Mouse (Mus musculus) heart, postnatal 25 days (tissue): ENCODE results near the gene Cfap126. TPM values are rescaled to one million over a fixed set of nuclear protein-coding genes. Genes with fewer than 3 reads are reported as not detected.

ENCODE experiments used
- DNase-seq: peaks from one replicate; pipeline ENCODE4 v3.0.0; 2022; ENCODE audit warnings: low spot score
- intact Hi-C: fragments of 180-260 bp; cut with DNase I; formaldehyde crosslinking; loops from one replicate; pipeline ENCODE4 v1.15.1; 2025
- total RNA-seq, 2 experiments: library from RNA; stranded (reverse); gene quantifications; 2 replicates each; pipeline ENCODE4 v1.2.3; 2021

Gene Cfap126
- total RNA-seq, 2 experiments from 2014 or later, result 0.34 to 1.1 TPM

DNA sequence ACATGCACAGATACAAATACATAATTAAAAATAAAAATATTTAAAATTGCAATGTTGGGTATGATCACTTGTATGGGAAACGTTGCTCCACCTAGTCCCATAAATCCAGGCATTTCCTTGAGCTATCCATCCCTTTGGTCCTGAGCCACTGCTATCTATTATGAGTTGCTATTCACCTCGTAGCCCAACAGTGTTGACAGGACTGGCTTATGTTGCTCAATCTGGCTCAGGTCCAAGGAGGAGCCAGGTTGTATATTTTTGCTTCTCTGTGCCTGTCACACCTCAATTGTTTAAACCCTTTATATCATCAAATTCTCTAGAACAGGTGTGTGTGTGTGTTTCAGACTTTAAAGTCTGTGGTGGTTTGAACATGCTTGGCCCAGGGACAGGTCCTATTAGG, 23.0 kb upstream of the Cfap126 start:
- DNase-seq, result no peak
- intact Hi-C loops, result no loop called here

DNA sequence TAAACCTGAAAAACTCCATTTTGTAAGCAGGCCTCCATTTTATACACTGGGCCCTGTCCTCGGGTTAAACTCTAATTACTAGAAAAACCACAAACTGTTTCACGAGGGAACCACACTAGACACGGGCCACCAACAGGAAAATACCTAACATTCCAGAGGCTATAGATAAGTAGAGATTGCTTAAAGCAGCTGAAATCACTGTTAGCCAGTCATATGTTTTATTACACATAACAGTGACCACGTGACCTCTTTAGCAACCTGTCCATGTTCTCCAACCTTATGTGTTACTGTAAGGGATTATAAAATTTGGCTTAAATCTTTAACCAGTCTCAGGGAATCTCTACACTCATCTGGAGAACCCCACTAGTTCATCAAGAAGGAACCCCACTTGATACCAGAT, 19.3 kb upstream of the Cfap126 start:
- intact Hi-C loops, result no loop called here
- DNase-seq, result no peak

DNA sequence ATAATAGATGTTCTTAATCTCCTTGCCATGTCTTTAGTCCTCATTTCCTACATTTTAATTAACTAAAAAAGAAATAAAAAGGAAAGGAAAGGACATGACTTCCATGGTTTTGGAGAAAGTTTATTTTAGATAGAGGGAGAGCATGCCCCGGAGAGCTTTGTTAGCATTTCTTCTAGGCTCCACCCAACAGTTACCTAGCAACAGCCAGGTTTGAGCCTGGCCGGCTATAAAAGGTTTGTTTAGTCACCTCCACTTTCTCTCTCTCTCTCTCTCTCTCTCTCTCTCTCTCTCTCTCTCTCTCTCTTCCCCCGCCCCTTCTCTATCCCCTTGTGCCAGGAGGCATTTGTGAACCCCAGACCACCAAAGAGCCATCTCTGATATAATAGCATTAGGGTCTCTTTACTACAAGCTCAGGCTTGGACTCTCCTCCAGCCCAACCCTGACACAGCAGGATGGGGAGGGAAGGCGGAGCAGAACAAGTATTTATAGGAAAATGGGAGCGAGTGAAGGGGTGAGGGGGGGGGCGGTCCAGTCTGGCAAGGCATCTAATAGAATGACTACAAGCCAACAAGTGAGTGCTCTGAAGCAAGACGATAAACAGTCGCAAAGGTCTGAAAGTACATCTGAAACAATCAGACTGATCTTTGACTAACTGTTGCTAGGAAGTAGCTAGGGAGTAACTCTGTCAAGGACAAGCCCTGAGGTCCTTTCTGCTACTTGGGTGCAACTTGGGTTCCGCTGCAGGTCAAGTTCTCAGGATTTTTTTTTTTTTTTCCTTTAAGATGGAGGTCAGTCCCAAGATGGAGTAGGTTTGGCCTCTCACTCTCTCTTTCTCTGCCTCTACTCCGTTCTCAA, 17.4 kb upstream of the Cfap126 start:
- intact Hi-C loops, result no loop called here
- no peak for DNase-seq

DNA sequence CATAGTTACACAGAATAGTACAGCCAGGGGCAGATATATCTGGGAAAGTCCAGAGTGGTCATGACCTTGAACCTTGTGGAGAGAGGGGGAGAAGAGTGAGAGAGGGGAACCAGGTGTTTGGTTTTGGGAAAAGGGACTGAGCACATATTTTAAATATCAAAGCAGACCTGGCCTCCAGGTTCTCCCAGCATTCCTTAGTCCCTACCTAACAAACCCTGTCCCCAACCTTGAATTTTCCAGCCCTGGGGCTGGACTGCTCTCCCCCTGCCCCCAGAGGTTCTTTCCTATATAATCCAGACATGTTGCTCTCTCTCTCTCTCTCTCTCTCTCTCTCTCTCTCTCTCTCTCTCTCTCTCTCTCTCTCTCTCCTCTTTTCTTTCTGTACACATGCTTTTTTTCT, 16.6 kb upstream of the Cfap126 start:
- intact Hi-C loops, result no loop called here
- DNase-seq, result no peak

DNA sequence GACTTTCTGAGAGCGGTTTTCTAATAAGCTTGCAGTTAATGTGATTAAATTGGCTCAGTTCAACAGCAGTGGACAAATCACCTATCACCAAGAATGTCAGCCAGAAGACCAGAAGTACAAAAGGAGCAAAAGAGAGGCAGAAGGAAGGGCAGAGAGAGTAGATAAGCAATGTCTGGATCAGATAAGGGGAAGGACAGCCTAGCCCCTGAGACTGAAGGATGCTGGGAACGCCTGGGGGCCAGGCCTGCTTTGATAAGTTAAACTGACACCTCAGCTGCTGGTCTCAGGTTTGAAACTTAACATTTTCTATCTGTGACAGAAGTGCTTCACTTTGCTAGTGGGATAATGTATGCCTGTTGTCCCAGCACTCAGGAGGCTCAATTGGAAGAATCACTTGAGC, 16.1 kb upstream of the Cfap126 start:
- intact Hi-C loops, result no loop called here
- DNase-seq, result no peak

DNA sequence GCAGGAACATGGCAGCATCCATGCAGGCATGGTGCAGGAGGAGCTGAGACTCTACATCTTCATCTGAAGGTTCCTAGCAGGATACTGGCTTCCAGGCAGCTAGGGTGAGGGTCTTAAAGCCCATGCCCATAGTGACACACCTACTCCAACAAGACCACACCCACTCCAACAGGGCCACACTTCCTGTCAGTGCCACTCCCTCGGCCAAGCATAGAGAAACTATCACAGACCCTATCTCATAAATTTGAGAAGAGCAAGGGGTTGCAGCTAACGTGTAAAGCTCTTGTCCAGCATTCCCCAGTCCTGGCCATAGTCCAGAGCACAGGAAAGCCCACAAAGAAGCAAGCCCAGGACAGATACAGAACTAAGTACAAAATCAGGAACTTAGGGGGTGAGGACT, 12.7 kb upstream of the Cfap126 start:
- no peak for DNase-seq
- intact Hi-C loops, result loop anchor here (2.0 to 10.0 kb wide), 2 partner anchors 62 to 404 kb away; partner anchors contain the start of gene Alyref2

DNA sequence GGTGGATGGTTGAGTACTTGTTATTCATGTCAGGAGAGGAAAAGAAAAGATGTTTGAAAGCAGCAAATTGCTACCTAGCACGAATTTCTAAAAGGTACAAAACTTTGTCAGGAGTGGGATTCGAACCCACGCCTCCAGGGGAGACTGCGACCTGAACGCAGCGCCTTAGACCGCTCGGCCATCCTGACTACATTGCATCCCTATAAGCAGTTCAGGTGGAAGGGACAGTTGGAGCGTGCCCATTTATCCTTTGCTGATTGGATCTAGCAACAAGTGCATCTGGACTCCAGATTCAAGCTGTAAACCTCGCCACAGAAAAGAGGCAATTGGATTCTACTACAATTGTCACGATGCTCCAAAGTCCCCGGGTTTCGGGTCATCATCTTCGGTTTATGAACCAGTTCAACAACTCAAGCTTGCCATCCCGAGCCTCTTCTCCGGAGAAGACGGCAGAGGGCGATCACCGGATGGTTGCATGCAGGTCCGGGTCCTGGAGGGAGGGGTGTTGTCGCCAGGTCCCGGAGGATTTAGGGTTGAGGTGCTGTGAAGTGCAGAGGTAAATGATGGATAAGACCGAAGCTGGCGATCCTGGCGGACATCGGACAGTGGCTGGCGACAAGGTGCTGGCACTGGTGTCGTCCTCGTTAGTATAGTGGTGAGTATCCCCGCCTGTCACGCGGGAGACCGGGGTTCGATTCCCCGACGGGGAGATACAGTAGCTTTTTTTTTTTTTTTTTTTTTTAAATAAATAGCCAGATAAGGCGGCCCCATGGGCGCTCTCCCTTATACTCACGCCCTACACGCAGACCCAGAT, 11.8 kb upstream of the Cfap126 start:
- intact Hi-C loops, result loop anchor here (2.0 to 10.0 kb wide), 2 partner anchors 63 to 403 kb away; partner anchors contain the start of gene Alyref2
- DNase-seq, result peak; percentile 74

DNA sequence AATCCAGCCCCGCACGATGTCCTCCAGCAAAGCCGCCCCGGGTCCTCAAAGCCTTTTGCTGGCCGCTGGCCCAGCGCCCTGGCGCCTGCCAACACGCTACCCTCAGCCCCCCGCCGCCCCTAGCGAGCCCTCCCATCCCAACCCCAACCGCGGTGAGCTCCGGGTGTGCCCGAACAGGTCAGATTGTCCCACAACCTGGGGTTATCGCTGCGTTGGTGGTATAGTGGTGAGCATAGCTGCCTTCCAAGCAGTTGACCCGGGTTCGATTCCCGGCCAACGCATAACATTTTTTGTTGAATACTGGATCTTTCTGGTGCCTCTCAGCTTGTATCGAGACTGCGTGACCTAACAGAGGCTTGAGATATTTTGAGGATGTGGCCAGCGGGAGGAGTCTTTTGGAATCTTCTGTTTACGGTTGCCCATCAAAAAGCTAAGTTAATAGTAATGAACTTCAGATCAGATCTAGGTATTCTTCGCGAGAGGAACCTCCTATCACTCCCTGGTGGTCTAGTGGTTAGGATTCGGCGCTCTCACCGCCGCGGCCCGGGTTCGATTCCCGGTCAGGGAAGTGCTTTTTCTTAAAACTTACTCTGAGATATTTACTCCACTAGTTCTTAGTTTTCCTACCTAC, 11.1 kb upstream of the Cfap126 start:
- peak; percentile 62 for DNase-seq
- intact Hi-C loops, result loop anchor here (10.0 kb wide), 1 partner anchor 402 kb away; the partner anchor contains the start of gene Alyref2

DNA sequence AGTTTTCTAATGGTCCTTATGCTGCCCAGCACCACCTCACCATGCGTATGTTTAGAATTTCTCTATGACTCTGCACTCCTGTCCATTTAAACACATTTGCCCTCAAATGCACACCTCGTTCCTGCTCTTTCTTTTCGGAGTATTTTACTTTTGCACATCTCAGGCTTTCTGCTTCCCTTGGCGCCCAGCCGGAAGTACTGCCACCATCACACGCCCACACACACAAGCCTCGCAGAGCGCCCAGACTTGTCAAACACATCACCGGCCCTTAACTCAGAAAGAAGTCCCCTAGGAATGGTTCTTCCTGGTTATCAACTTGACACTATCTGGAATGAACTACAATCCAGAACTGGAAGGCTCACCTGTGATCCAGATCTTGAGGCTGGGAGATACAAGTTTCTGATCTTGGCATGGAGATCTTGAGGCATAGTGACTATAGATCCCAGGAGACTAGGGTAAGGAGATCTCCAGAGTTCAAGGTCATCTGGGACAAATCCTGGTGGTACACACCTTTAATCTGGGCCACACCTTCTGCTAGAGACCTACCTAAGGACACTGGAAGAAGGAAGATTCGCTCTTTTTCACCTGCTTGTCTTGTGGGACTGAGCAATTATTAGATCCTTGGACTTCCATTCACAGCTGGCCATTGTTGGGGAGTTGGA, 10.4 kb upstream of the Cfap126 start:
- DNase-seq, result no peak
- intact Hi-C loops, result loop anchor here (10.0 kb wide), 1 partner anchor 401 kb away; the partner anchor contains the start of gene Alyref2

DNA sequence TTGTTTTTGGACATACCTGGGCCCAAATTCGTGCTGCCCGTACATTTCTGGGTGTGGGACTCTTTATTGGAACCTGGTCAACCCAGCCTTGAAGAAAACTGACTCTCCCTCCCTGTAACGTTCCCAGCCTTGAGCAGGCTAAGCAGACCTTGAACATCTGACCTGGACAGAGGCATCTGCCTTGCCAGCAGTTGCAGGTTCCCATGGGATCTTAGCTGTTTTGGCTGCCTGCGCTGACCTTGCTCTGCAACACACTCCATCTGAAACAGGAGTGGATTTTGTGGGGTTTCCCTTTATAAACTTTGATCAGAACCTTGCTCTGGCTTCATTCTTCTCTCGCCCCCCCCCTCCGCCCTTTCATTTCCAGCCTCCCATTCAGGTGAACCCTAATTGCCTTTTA, 8.5 kb upstream of the Cfap126 start:
- no peak for DNase-seq
- intact Hi-C loops, result loop anchor here (10.0 kb wide), 1 partner anchor 400 kb away; the partner anchor contains the start of gene Alyref2

DNA sequence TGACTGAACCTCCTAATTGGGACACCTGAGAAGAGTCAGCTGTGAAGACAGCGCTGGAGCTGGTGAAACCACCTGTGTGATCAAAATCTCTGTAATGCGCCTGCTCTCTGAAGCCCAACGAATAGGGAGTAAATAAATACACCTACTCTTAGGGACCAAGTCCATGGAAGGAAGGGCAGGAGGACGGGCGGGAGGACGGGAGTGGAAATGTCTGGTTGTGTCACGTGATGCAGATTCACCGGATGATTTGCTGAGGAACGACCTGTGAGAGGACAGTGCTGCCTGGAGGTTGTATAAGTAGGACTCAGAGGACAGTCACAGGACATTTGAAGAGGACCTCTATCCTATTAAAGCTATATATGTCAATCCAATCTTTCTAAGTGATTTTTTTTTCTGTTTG, 4.1 kb upstream of the Cfap126 start:
- DNase-seq, result no peak

DNA sequence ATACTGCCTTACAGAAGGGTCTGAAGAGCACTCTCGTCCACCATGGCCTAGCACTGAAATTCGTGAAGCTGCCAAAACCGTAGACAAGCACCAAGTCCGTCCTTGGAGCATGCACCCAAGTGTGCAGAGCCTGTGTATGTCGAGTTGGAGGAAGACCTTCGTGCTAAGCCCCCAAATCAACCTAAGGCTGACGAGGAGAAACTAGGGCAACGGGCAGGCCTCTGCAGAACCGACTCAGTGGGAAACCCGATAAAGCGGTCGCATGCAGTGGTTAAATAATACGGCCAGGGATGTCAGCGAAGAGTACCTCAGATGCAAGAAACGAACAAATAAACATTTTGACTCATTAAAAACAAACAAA, 3.1 kb upstream of the Cfap126 start:
- DNase-seq, result no peak
- intact Hi-C loops, result loop anchor here (10.0 kb wide), 1 partner anchor 364 kb away; no protein-coding TSS in a partner anchor

More for the DNA sequence above, 4.1 kb upstream of the Cfap126 start:
- intact Hi-C loops, result loop anchor here (10.0 kb wide), 2 partner anchors 365 to 395 kb away; partner anchors contain the start of gene Alyref2

DNA sequence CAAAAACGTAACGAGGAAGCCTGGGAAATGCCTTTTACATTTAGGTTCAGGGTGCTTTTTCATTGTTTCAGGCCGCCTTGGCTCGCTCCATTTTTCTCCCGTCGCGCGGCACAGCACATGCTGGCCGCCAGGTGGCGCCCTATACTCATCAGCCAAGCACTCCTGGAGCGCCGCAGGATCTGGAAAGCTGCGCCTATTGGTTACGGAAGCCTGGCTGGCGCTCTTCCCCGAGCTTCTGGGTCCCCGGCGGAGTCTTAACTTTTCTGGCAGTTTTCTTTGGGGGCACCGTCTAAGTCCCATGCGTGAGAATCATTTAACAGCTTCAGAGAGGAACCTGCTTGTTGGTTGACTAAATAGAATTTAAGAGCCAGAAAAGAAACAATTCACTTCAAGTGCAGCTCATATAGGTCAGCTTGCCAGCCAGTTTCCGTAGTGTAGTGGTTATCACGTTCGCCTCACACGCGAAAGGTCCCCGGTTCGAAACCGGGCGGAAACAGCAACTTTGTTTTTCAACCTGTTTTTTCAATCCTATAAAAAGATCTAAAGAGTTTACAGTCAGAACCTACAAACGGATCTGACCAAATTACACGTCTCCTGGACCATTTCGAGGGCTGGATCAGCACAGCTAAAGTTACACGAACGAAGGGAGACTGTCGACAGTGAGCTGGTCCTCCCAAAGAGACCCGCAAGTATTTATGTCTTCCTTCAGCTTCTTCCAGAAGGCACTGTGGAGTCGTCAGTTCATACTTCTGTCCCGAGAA, 2.5 kb upstream of the Cfap126 start:
- peak; percentile 84 for DNase-seq
- intact Hi-C loops, result loop anchor here (10.0 kb wide), 1 partner anchor 364 kb away; no protein-coding TSS in a partner anchor

DNA sequence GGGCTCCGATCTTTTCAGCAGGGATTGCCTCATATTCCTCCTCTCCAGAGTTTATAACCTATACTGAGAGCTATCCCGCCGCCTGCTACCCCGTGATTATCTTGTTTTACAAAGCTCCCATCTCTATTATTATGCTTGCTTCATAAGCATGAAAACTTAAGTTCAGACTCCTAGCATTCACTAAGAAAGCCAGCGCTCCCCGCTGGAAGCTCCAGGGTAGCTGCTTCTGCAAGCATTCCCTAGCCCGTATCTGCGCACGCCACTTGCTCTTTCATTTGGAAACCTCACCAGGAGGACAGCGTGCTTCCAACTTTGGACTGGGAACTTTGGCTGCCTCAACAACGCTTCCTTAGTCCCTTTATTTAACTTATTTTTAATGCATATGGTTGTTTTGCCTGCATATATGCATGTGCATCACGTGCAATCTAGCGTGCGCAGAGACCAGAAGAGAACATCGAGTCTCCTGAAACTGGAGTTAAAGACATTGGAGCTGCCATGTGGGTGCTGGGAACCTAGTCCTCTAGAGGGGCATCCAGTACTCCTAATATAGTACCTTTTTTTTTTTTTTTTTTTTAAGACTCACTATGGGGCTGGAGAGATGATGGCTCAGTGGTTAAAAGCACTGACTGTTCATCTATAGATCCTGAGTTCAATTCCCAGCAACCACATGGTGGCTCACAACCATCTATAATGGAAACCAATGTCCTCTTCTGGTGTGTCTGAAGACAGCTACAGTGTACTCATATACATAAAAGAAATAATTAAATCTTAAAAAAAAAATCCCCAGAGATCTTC, 1.7 kb upstream of the Cfap126 start:
- DNase-seq, result peak; percentile 8
- intact Hi-C loops, result loop anchor here (10.0 kb wide), 1 partner anchor 363 kb away; no protein-coding TSS in a partner anchor

DNA sequence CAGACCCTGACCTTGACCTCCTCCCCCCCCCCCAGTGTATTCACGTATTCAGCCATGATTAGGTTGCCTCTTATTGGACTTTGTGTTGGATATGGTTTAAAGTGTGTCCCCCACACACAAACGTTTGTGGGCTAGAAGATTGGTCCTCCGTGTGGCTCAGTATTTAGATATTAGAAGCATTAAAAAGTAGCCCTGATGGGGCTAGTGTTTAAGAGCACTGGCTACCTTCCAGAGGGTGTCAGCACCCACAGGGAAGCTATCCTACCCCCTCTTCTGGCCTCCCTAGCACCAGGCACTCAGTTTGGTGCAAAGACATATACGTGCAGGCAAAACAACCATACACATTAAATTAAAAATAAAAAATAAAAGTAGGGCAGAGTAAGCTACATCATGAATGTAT, 732 bp upstream of the Cfap126 start:
- intact Hi-C loops, result loop anchor here (10.0 kb wide), 1 partner anchor 362 kb away; no protein-coding TSS in a partner anchor

DNA sequence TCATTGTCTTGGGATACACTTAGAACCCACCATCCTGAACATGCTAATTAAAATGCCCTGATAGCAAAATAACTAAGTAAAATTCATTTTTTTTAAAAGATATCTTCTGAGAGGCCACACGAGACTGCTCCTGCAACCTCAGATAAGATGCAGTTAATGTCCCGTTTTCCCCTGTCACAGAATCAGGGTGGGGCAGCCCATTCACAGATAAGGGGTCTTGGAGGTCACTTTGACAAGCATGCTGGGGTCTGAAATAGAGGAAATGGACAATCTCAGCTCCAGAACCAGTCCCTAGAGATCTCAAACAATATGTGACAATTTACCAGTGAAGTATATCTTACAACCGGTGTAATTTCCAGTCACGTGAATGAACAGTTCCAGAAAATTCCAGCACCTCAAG, 2.6 kb downstream of the Cfap126 start:
- DNase-seq, result no peak
- intact Hi-C loops, result loop anchor here (5.0 to 10.0 kb wide), 3 partner anchors 36 to 359 kb away; partner anchors contain the start of genes Mpz and Sdhc

More for the DNA sequence above, 732 bp upstream of the Cfap126 start:
- DNase-seq, result no peak

DNA sequence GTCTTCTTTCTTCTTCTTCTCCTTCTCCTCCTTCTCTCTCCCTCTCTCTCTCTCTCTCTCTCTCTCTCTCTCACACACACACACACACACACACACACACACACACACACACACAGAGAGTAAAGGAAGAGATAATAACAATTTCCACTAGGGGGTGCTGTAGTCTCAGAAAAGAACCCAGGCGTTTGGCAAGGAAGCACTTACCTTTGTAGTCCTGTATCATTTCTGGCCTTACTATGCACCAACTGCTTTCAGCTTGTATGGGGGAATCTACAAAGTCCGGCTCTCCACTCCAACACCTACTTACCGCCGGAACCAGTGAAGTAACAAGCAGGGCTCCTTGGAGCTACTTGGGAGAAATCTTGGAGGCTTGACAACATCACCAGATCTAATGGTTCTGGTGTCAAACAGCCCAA, 4.6 kb downstream of the Cfap126 start:
- intact Hi-C loops, result loop anchor here (2.0 to 10.0 kb wide), 5 partner anchors 34 to 357 kb away; partner anchors contain the start of genes Mpz and Sdhc
- DNase-seq, result no peak

DNA sequence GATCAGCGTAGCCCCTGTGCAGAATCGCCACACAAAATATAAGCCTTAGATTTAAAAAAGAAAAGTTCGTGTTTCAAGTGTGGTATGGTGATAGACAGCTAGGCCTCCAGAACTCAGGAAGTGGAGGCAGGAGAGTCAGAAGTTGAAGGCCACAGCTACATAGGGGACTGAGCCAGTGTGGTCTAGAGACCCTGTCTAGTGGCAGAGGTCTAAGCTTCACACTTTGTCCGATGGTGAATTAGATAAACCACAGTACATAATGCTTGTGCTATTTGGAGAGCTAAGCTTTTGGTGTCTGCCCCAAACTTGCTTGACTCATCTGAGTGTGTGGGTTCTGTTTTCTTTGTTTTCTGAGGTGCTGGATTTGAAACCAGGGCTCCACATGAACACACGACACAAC, 5.3 kb downstream of the Cfap126 start:
- intact Hi-C loops, result loop anchor here (2.0 to 10.0 kb wide), 5 partner anchors 33 to 356 kb away; partner anchors contain the start of genes Mpz and Sdhc

More for the DNA sequence above, 5.3 kb downstream of the Cfap126 start:
- DNase-seq, result no peak
